Mouse (Mus musculus) cerebellum, adult 2 months (tissue): ENCODE results near the gene Ccdc146.

Experiments
- CTCF ChIP-seq: fragments of 200-500 bp; IDR thresholded peaks from 2 replicates; pipeline ENCODE4 v1.5.1; 2011; ENCODE audit warnings: low read depth, mild to moderate bottlenecking, control low read depth, low read length, moderate library complexity, borderline replicate concordance; ENCODE audit not compliant: insufficient read depth
- POLR2A ChIP-seq: fragments of 200-500 bp; IDR thresholded peaks from 2 replicates; pipeline ENCODE4 v1.6.1; 2011; ENCODE audit warnings: low read length, control low read depth, borderline replicate concordance; ENCODE audit not compliant: insufficient read depth

DNA sequence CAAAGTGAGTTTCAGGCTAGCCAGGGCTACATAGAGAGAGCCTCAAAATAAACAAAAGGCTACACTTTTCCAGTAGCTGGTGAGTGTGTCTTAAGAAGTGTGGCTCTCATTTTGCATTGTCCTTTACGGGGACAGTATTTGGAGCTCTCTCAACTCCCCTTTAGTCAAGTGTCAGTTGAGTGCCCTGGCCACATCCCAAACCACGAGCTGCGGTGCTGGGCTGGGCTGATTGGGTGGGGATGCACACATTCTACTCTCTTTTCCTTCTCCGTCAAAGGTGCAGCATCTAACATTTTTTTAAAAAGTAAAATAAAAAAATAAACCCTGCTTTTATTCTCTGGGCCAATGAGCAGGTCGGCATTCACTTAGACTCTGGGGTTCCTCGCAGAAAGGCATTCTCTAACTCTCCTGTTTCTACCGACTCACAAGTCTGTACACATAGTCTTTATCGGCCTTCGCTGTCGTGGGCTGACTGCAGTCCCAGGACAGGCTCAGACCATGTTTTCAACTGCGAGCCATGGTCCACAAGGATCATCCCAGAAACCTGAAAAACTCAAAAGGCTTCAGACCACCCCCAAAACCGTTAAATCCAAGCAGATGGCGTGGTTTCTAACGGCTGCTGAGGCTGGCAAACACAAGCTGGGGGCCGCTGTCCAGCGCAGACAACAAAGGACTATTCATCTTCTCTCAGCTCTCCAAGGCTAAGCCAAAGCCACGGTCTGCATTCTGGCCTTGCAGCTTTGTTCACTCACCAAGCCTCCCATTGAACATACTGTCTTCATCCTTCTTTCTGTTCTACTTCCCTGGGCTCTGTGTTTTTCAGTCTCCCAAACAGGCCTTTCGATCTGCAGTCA lies 161.0 kb downstream of the Ccdc146 start:
- TF ChIP-seq CTCF, result no peak
- TF ChIP-seq POLR2A, result no peak
